Mouse (Mus musculus) gastrocnemius, postnatal 4 days (tissue): ENCODE results near the gene Ptprt. TPM values are rescaled to one million over a fixed set of nuclear protein-coding genes. Genes with fewer than 3 reads are reported as not detected.

Experiments used
- DNase-seq, 2 experiments: peaks; one replicate each; pipeline ENCODE4 v3.0.0; 2021 to 2022; ENCODE audit warnings: low spot score in 2 of 2, mixed read lengths in 2 of 2
- total RNA-seq, 2 experiments: library from RNA; stranded (reverse); gene quantifications; 2 replicates each; pipeline ENCODE4 v1.2.3; 2021

Ptprt gene
- total RNA-seq, 2 experiments from 2014 or later = 1.3 to 2.5 TPM

DNA sequence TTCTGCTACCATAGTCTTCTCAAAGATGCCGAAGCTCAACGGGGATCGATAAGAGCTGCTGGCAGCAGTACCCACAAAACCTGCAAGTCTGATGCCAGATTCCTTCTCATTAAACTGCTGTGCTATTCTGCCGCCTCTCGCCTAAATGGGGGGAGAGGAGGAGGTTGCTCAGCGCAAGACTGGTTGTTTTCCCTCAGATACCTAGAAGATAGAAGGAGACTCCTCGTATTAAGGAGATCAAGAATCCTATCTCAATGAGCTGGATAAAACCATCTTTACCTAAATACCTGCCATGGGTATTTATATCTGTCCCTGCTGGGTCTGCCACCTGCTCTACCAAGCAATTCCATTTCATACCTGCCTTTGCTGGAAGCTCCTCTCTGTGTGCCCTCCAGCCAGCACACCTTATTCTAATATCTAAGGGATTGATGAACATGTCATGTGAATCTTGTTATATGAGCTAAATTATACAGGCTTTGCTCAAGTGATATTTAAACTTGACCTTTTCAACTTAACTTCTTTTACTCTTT lies 954.5 kb downstream of the Ptprt start:
- DNase-seq = no peak

DNA sequence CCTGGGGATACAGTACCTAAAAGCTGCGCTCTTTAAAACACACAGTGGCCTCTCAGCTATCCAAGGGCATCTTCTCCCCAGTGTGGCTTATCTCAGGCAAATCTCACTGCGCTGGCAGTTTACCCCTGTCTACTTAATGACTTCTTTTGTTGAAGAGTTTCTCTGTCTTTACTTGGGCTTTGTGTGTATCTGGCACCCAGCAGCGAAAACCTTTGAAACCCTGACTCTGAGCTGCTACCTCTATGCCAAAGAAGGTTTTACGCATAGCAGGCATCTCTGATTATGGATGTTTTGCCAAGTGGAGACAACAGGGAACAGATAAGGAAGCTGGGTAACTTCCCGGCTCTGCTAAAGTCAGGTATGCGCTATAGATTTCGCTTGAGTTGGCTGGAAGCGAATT lies 956.1 kb downstream of the Ptprt start:
- DNase-seq = no peak

DNA sequence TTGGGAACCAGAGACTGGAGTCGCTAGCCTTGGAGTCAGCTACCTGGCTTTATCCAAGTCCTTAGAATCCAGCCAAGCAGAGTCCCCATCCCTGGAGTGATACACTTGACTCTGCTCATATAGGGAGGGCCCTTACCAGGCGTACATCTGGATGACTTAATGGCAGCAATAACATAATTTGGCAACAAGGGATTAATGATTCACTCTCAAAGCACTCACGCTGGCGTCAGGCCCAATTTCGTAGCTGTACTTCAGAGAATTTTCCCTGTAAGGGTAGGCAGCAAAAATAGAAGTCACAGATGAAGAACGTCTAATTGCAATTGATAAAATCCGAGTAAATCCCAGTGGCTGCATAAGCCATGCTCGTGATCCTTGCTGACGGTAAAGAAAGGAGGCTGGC lies 956.5 kb downstream of the Ptprt start:
- peak; percentile 21 to 57 for DNase-seq

GRCm38 (mm10) chr2:161695819-161696218 lies 965.1 kb downstream of the Ptprt start:
- DNase-seq = no peak

- DNase-seq = no peak
Observed at GRCm38 (mm10) chr2:161668302-161668986, 992.5 kb downstream of the Ptprt start.

- no peak for DNase-seq
Observed at GRCm38 (mm10) chr2:161661912-161662311, 999.0 kb downstream of the Ptprt start.

DNA sequence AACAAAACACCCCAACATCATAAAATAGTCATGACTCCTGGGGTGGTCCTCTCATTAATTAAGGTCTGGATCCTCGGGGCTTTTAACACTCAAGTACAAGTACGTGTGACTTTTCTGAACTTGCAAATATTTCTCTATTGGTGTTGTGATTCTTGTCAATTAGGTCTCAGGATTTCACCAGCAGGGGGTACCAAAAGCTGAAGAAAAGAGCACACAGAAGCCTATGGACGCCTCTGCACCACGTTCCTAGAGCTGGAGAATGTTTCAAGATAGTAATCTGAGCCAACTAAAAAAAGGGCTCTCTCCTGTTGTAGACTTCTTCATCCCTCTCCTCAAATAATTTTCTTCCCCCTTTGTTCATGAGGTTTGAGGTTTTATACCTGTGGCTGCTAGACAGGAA lies 1000.1 kb downstream of the Ptprt start:
- no peak for DNase-seq

- DNase-seq = no peak
Observed at GRCm38 (mm10) chr2:161657046-161657445, 1003.9 kb downstream of the Ptprt start.

DNA sequence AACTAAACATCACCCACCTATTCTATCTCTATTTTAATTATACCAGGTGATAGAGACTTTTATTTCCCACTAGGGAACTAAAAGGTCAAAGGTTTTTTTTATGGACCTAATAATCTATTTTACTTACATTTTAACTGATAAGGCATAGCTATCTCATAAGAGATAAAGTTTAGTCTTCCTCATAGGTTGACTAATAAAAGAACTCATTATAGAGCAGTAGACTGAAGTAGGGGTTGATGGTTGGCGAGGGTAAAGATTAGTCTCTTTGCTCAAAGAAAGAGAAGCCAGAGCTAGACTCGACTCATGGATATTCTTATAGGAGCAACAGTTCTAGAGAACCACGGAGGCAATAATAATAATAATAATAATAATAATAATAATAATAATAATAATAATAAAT lies 1004.3 kb downstream of the Ptprt start:
- no peak for DNase-seq

DNA sequence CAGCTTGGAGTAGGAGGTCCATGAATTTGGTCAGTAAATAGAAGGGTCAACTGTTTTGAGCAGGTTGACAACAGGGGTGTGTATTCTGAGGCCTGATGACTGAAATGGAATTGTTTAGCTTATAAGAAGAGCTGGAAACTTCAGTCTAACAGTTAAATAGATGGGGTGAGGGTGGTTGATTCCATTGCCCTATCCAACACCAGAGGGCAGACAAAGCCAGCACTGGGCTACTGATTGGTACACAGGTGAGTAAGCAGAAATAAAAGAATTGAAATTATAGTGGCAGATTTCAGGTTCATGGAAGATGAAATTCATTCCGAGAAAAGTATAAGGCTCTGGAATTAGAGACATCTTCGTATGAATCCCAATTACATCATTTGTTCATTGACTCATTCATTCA lies 1020.1 kb downstream of the Ptprt start:
- DNase-seq = no peak

DNA sequence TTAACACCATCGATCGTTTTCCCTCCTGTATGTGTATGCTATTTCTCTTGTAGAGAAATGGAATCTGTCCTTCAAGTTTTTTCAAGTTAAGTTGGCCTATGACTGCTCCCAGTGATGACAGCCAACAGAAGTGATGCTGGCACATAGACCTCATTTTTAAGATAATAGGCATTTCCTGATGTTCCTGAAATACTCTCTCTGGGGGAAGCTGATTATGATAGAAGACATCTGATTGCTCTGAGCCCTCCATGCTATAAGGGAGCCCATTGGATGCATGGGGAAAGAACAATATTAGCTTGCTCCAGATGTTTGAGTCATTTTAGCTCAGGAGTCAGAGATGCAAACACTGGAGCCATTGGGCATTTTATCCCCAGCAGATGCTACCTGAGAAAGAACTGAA lies 1026.9 kb downstream of the Ptprt start:
- no peak for DNase-seq

DNA sequence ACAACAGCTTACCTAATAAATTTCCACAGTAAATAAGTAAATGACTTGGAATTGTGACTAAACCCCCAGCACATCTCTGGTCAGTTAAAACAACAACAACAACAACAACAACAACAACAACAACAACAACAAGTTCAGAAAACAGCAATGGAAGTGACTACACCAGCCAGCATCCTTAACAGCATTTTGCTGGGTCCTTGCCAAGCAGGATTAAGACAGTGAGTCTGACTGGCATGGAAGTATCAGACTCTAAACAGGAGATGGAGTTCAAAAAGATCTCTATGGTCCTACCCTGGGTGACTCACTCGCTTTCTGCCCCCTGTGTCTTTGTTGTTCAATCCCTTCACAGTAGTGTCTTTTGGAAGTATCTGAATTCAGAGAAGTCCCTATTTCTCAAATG lies 1035.1 kb downstream of the Ptprt start:
- no peak for DNase-seq

DNA sequence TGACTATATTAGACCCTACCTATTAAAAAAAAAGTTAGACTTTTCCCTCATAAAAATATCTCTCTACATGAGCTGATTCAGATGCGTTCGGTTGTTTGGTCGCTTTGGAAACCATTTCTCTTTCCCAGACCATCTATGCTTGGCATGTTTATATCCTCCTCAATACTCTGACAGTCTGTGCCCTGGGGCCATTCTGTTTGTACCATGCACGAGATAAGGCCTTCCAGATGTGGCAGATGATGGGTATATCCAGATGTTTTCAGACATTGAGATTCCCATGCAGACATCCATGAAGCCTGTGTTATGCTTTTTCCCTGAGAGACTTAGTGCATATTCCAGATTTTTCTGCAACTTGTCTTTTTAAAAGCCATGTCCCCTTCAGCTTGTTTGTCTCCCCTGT lies 1052.5 kb downstream of the Ptprt start:
- no peak for DNase-seq

DNA sequence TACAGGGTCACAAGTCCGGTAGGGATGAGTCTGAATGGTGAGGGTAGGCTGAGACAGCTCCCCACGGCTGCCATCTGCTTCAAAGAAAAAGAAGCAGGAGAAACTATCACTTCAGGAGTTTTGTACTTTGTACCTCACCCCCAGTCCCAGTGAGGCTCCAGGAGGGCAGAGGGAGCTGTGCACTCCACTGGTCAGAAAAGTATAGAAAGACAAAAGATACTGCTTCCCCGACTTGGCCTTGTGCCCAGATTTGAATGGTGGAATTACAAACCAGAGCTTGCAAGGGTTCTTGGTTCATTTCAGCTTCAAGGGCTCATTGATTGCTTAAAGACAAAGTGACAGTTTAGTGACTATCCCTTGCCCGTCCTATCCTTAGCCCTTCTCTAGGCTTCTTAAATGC lies 1053.6 kb downstream of the Ptprt start:
- no peak for DNase-seq

- no peak for DNase-seq
Observed at GRCm38 (mm10) chr2:161600206-161600808, 1060.6 kb downstream of the Ptprt start.

DNA sequence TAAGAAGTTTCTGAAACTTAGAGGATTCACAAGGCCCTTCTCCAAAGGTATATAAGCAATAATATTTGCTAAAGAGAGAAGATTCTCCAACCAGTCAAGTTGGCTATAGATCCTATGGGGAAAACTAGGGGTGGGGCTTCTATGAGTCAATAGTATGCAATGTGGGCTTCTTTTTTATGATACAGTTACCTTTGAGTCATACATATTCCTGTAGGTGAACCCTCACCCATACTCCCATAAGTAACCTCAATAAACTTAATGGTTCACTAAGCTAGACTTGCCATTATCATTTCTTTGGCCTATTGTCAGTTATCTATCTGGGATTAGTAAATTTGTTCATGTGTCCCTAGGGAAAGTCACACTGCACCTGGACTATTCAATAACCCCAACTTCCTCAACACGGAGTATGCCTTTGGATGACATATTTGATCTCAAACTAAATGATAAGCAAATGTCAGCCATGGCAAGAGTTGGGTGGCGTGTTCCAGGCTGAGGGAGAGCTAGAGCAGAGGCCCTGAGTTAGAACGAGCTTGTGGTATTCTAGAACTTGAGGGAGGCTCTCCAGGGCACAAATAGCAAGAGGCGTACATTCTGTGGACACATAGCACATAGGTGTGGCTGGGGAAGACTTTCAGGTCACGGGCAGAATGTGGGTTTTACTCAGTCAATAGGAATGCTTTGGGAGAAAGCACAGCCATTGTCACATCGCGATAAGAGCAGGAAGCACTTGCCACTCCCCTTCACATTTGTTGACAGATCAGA lies 1067.4 kb downstream of the Ptprt start:
- no peak for DNase-seq

DNA sequence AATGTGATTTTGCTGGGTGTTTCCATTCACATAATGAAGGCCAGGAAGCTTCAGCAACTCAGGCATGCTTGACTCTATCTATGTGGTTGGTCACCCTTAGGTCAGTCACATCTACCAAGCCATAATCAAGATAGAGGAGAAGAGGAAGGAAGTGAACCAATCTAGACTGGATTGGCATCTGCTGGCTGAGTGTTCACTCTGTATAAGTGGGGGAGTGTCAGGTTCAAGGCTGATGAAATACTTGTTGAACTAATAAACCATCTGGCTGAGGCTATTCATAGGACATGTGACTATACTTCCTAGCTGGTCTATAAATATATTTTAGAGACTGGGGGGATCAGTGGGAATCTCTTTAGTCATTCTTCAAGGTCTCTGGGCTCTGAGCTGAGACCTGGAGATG lies 1086.5 kb downstream of the Ptprt start:
- no peak for DNase-seq

DNA sequence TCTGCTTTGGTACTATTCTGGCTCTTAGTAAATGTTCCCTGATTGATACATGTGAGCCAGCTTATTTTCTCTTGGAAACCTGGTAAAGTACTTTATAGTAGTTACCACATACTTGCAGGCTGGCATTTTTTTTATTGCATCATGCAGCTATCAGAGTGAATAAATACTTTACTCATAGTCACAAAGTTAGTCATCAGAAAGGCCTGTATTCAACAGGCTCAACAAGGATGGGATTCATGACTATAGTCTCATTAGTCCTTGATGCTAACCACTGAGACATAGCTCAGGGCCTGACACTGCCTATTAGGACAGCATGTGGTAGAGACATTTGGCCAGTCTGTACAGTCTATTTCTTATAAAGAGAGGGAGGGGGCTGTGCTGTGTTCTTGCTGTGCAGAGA lies 1088.7 kb downstream of the Ptprt start:
- no peak for DNase-seq

DNA sequence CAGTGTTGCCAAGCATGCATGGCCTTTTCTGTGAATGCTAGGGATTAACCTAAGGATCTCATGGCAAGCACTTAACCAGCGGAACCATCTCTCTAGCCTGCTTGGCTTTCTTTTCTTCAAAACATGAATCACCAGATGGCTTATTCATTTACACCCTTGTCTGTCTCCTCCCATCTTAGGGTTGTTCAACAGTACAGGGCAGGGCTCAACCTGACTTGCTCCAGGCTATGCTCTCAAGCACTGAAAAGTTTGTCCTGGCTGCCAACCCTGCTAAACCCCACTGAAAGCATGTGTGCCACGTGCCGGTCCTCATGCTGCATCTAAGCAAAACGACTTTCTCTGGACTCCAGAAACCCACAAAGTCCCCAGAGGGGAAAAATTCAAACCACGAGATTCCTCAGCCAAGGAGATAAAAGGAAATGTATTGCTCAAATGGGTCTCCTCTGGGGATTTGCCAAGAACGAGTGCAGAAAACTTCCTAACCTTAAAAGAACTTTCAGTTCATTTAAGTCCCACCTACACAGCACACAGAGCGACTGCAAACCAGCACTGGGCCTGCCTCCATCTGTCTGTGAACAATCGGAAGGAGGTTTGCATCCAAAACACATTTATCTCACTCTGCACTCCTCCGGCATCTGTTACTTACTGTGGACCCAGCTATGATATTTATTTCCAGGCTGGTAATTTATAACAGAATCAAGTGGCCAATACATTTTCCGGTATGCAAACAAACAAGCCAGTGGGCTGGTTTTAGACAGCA lies 1090.5 kb downstream of the Ptprt start:
- peak in 1 of 2 experiments; percentile 20 for DNase-seq

DNA sequence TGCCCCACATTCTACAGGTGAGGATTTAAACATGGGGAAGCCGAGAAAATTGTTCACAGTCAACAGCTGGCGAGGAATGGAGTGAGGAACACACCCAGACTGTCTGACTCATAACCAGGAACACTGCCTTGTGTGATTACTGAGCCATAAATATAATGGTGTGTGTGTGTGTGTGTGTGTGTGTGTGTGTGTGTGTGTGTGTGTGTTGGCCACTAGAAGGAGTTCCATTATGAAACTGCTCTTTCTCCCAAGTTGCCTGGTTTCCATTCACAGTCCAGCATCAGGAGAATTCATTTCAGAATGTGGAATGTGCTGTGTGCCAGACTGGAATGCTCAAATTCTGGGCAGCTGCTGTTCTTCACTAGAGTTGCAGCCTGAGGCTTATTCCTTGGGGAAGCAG lies 1099.4 kb downstream of the Ptprt start:
- DNase-seq = peak in 1 of 2 experiments; percentile 15

DNA sequence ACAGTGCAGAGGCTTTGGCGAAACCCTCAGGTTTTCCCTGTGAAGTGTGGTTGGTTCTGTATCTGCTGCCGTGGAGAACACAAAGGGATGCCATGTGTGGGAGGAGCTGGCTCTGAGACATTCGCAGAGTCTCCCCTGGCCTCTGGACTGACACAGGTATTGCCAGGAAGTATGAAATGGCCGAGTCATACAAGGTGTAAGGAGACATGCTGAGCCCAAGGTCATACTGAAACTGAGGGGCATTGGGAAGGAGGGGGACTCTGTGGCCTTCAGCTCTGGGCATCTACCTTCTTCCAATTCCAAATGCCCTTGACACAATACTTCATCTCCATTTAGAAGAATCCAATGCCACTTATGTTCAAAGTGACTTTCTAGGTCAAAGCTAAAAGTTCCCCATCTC lies 1103.1 kb downstream of the Ptprt start:
- no peak for DNase-seq
